Mouse (Mus musculus): ENCODE results near the gene Phf21b.

- TF ChIP-seq CTCF (IDR thresholded peaks at IDR 0.05; ENCODE audit: extremely low read depth, insufficient read length, insufficient replicate concordance, low read depth, low read length), result no peak
- TF ChIP-seq POLR2A (IDR thresholded peaks at IDR 0.05; ENCODE audit: low read depth, low read length), result no peak
Observed at GRCm38 (mm10) chr15:84744308-84744707, 111.5 kb downstream of the Phf21b start.

All from small intestine, adult 2 months (tissue).